Mouse (Mus musculus) midbrain, embryonic 10.5 days (tissue): ENCODE results near the gene Ndufb7. TPM values are rescaled to one million over a fixed set of nuclear protein-coding genes. Genes with fewer than 3 reads are reported as not detected.

Experiments used
- DNase-seq: peaks from one replicate; pipeline ENCODE4 v3.0.0-alpha.2; 2017; ENCODE audit warnings: low spot score
- H3K27ac ChIP-seq: fragments of 300-500 bp; sonication (generic); replicated peaks from 2 replicates; pipeline ENCODE4 v1.5.1; 2016; ENCODE audit warnings: mild to moderate bottlenecking
- H3K27me3 ChIP-seq: fragments of 300-500 bp; sonication (generic); 2 replicates; pipeline ENCODE4 v1.6.1; 2016; ENCODE audit warnings: low read depth, mild to moderate bottlenecking; ENCODE audit not compliant: poor library complexity, severe bottlenecking
- H3K36me3 ChIP-seq: fragments of 300-500 bp; sonication (generic); 2 replicates; pipeline ENCODE4 v1.6.1; 2016; ENCODE audit warnings: mild to moderate bottlenecking, moderate library complexity
- H3K4me1 ChIP-seq: fragments of 300-500 bp; sonication (generic); 2 replicates; pipeline ENCODE4 v1.6.1; 2016
- H3K4me3 ChIP-seq: fragments of 300-500 bp; sonication (generic); 2 replicates; pipeline ENCODE4 v1.5.1; 2016; ENCODE audit warnings: mild to moderate bottlenecking, moderate library complexity
- H3K9me3 ChIP-seq: fragments of 300-500 bp; sonication (generic); replicated peaks from 2 replicates; pipeline ENCODE4 v1.6.1; 2016; ENCODE audit warnings: mild to moderate bottlenecking
- WGBS: fragments of 180-500 bp; shearing (Covaris S2); methylation state at CpG from one replicate; pipeline ENCODE4 v1.1.7; 2016; 5-methylcytosine and 5-hydroxymethylcytosine counted together
- polyA plus RNA-seq: library from polyadenylated mRNA; unstranded; fragments of >200 nt; fragmentation: Nextera tagmentation; extraction: Ambion mirVana; gene quantifications from 2 replicates; pipeline ENCODE4 v1.2.1, GENCODE M21; 2016

Ndufb7 gene
- polyA plus RNA-seq, 1 experiment from 2014 or later: 354 TPM

GRCm38 (mm10) chr8:83618566-83618965 is 52.1 kb downstream of the Ndufb7 start:
- Histone ChIP-seq H3K4me1 (peaks cover 7% of the 10 kb centered on the region; the same call in 1 of the 2 replicates), H3K4me3 (no peak overlapping the region), H3K36me3 (peaks cover 10% of the 10 kb centered on the region), H3K9me3 (no peaks in the 10 kb centered on the region), H3K27me3 (peaks cover 7% of the 10 kb centered on the region; the same call in 1 of the 2 replicates), H3K27ac (no peak overlapping the region)
- 92% methylated on average over 2 of the region's 2 CpGs for WGBS
- no peak for DNase-seq

GRCm38 (mm10) chr8:83619568-83620285 is 53.3 kb downstream of the Ndufb7 start:
- Histone ChIP-seq H3K27ac (no peak overlapping the region), H3K4me3 (no peak overlapping the region), H3K4me1 (peaks cover 7% of the 10 kb centered on the region; the same call in 1 of the 2 replicates), H3K36me3 (no peaks in the 10 kb centered on the region), H3K27me3 (peaks cover 7% of the 10 kb centered on the region; the same call in 1 of the 2 replicates), H3K9me3 (no peaks in the 10 kb centered on the region)
- WGBS: 88% methylated on average over 9 of the region's 9 CpGs
- no peak for DNase-seq

Other genes with a start within 250 kb of the Ndufb7 start
- 20.2 and 22.6 TPM in 2 replicates for gene Elmod2, start 234.2 kb upstream of the Ndufb7 start, polyA plus RNA-seq
- gene Mgat4d, start 218.2 kb upstream of the Ndufb7 start, polyA plus RNA-seq: not detected in 2 replicates
- 3.0 and 4.7 TPM in 2 replicates for gene Clgn, start 176.8 kb upstream of the Ndufb7 start, polyA plus RNA-seq
- gene Scoc, start 108.3 kb upstream of the Ndufb7 start, polyA plus RNA-seq: 129 and 131 TPM in 2 replicates
- gene Olfr370, start 30.9 kb upstream of the Ndufb7 start, polyA plus RNA-seq: not detected in 2 replicates
- 740 and 757 TPM in 2 replicates for gene Tecr, start 41.3 kb downstream of the Ndufb7 start, polyA plus RNA-seq
- gene Dnajb1, start 41.5 kb downstream of the Ndufb7 start, polyA plus RNA-seq: 73.3 and 85.7 TPM in 2 replicates
- 233 and 242 TPM in 2 replicates for gene Gipc1, start 86.0 kb downstream of the Ndufb7 start, polyA plus RNA-seq
- 0.29 and 0.38 TPM in 2 replicates for gene Ptger1, start 100.0 kb downstream of the Ndufb7 start, polyA plus RNA-seq
- gene Pkn1, start 132.5 kb downstream of the Ndufb7 start, polyA plus RNA-seq: 22.8 and 27.0 TPM in 2 replicates
- 314 and 357 TPM in 2 replicates for gene Ddx39, start 148.5 kb downstream of the Ndufb7 start, polyA plus RNA-seq
- 8.0 and 13.4 TPM in 2 replicates for gene Adgre5, start 174.7 kb downstream of the Ndufb7 start, polyA plus RNA-seq